Mouse (Mus musculus) testis, adult 2 months (tissue): ENCODE results near the gene Xylt1.

Experiments used
- CTCF ChIP-seq: fragments of 200-500 bp; IDR thresholded peaks from 2 replicates; pipeline ENCODE4 v1.5.1; 2012; ENCODE audit warnings: low read depth, mild to moderate bottlenecking, inconsistent platforms, low read length, moderate library complexity; ENCODE audit not compliant: control insufficient read depth, insufficient read depth, insufficient replicate concordance
- POLR2A ChIP-seq: fragments of 200-500 bp; IDR thresholded peaks from 2 replicates; pipeline ENCODE4 v1.6.1; 2012; ENCODE audit warnings: low read depth, mild to moderate bottlenecking, inconsistent platforms, low read length, moderate library complexity; ENCODE audit not compliant: control insufficient read depth

DNA sequence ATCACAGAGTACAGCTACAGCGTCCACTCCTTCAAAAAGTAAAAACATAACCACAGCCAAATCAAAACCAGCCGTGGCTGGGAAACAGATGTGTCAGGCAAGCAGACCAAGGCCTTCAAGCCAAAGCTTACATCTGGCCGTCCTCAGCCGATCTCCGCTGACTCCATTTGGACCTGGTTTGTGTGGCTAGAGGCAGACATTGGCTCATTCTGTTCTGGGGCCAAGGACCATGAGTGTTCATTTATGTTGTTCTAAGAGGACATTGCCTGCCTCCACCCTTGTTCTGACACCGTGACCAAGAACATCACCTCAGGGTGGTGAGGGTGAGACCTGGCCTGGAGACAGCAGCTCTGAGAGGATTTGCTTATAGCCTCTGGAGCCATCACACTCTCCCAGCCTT is 113.4 kb downstream of the Xylt1 start:
- no peak for TF ChIP-seq POLR2A
- no peak for TF ChIP-seq CTCF
